Mouse (Mus musculus) stomach, embryonic 16.5 days (tissue): ENCODE measurements around the gene Fam151a. TPM values are rescaled to one million over a fixed set of nuclear protein-coding genes. Genes with fewer than 3 reads are reported as not detected.
"Not testable (repeated sequence)": the region's sequence is repeated elsewhere in the genome, so short reads cannot be mapped to it uniquely, and the experiment has no call there.

Experiments
- ATAC-seq: fragments of 200-750 bp; cut with Nextera tagmentation; 2 replicates; pipeline ENCODE4 v1.8.0; 2017; ENCODE audit warnings: moderate number of reproducible peaks, moderate TSS enrichment; ENCODE audit not compliant: insufficient read depth, low FRiP score
- H3K27ac ChIP-seq: fragments of 300-500 bp; sonication (generic); 2 replicates; pipeline ENCODE4 v1.5.1; 2014; ENCODE audit warnings: low read length
- H3K27me3 ChIP-seq: fragments of 300-500 bp; sonication (generic); 2 replicates; pipeline ENCODE4 v1.6.1; 2014; ENCODE audit warnings: low read length, control low read depth, mixed read lengths; ENCODE audit not compliant: control insufficient read depth, insufficient read depth
- H3K36me3 ChIP-seq: fragments of 300-500 bp; sonication (generic); 2 replicates; pipeline ENCODE4 v1.6.1; 2014; ENCODE audit warnings: low read length; ENCODE audit not compliant: control insufficient read depth, insufficient read depth
- H3K4me1 ChIP-seq: fragments of 300-500 bp; sonication (generic); 2 replicates; pipeline ENCODE4 v1.6.1; 2014; ENCODE audit warnings: low read length, control low read depth, mixed read lengths; ENCODE audit not compliant: control insufficient read depth, insufficient read depth
- H3K4me2 ChIP-seq: fragments of 300-500 bp; sonication (generic); 2 replicates; pipeline ENCODE4 v1.6.1; 2014; ENCODE audit warnings: low read depth, low read length, mixed read lengths
- H3K4me3 ChIP-seq: fragments of 300-500 bp; sonication (generic); replicated peaks from 2 replicates; pipeline ENCODE4 v1.5.1; 2014; ENCODE audit warnings: mild to moderate bottlenecking, low read length
- H3K9ac ChIP-seq: fragments of 300-500 bp; sonication (generic); 2 replicates; pipeline ENCODE4 v1.6.1; 2014; ENCODE audit warnings: low read length
- H3K9me3 ChIP-seq: fragments of 300-500 bp; sonication (generic); replicated peaks from 2 replicates; pipeline ENCODE4 v1.6.1; 2016; ENCODE audit warnings: low read length, control low read depth; ENCODE audit not compliant: control insufficient read depth
- WGBS: fragments of 180-500 bp; shearing (Covaris S2); extraction: QIAGEN DNeasy Blood & Tissue Kit; methylation state at CpG from one replicate; pipeline ENCODE4 v1.1.7; 2014; 5-methylcytosine and 5-hydroxymethylcytosine counted together
- polyA plus RNA-seq: library from polyadenylated mRNA; unstranded; fragments of >200 nt; fragmentation: Nextera tagmentation; extraction: Ambion mirVana; gene quantifications from 2 replicates; pipeline ENCODE4 v1.2.1, GENCODE M21; 2015

Fam151a gene
- polyA plus RNA-seq, 1 experiment from 2014 or later: 7.7 TPM

- H3K4me1 ChIP-seq, H3K27me3 ChIP-seq, H3K36me3 ChIP-seq, H3K4me3 ChIP-seq, H3K9me3 ChIP-seq, ATAC-seq, H3K9ac ChIP-seq, H3K4me2 ChIP-seq, H3K27ac ChIP-seq: not testable (repeated sequence)
- 94% methylated on average over 9 of the region's 9 CpGs for WGBS
Observed at GRCm38 (mm10) chr4:106793826-106794225, 60.1 kb downstream of the Fam151a start.

DNA sequence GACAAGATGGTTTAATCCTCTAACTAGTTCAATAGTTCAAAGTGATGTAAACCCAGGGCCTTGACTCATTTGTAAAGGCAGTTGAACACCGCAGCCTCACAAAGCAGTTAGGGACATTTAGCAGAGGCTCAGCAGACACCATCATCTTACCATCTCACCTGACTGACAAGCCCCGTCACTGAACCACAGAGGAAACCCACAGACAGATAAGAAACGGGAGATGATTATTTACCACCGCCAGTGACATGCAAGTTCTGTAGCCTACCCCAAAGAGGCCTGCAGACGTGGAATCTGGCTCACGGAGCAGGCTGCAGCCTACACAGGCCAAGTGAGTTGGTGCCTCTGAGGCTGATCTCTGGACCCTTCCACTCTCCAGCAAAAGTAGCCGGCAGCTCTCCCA, 60.6 kb downstream of the Fam151a start:
- H3K4me1 ChIP-seq: peaks cover 10% of the 10 kb centered on the region; the same call in 1 of the 2 replicates
- H3K4me3 ChIP-seq: no peak overlapping the region
- WGBS: 86% methylated on average over 7 of the region's 7 CpGs
- H3K27ac ChIP-seq: no peak overlapping the region
- no peaks in the 10 kb centered on the region for H3K36me3 ChIP-seq
- no peak overlapping the region for H3K9ac ChIP-seq
- no peak overlapping the region for H3K4me2 ChIP-seq
- ATAC-seq: no peak
- no peaks in the 10 kb centered on the region for H3K27me3 ChIP-seq
- no peaks in the 10 kb centered on the region for H3K9me3 ChIP-seq

- Histone ChIP-seq H3K27me3 (no peaks in the 10 kb centered on the region), H3K36me3 (no peaks in the 10 kb centered on the region), H3K4me2 (no peak overlapping the region), H3K4me3 (no peak overlapping the region), H3K4me1 (peaks cover 20% of the 10 kb centered on the region), H3K27ac (no peak overlapping the region), H3K9me3 (no peaks in the 10 kb centered on the region), H3K9ac (no peak overlapping the region)
- no peak for ATAC-seq
- 90% methylated on average over 2 of the region's 2 CpGs for WGBS
Observed at GRCm38 (mm10) chr4:106795289-106795688, 61.6 kb downstream of the Fam151a start.

Other genes with a start within 250 kb of the Fam151a start
- not detected in 2 replicates for gene Bsnd, start 241.6 kb upstream of the Fam151a start, polyA plus RNA-seq
- 4.2 and 4.9 TPM in 2 replicates for gene Dhcr24, start 172.9 kb upstream of the Fam151a start, polyA plus RNA-seq
- gene Lexm, start 116.6 kb upstream of the Fam151a start, polyA plus RNA-seq: not detected in 2 replicates
- gene Ttc22, start 111.5 kb upstream of the Fam151a start, polyA plus RNA-seq: 12.6 and 15.3 TPM in 2 replicates
- 12.8 and 13.8 TPM in 2 replicates for gene Pars2, start 82.8 kb upstream of the Fam151a start, polyA plus RNA-seq
- 82.7 and 83.3 TPM in 2 replicates for gene Ttc4, start 54.9 kb upstream of the Fam151a start, polyA plus RNA-seq
- 0.14 TPM in 1 of 2 replicates, not detected in the other for gene Mroh7, start 3.0 kb upstream of the Fam151a start, polyA plus RNA-seq
- gene Acot11, start 71.1 kb downstream of the Fam151a start, polyA plus RNA-seq: 7.9 and 10.5 TPM in 2 replicates
- 48.4 and 52.8 TPM in 2 replicates for gene Ssbp3, start 176.8 kb downstream of the Fam151a start, polyA plus RNA-seq